Mouse (Mus musculus) adrenal gland, postnatal 25 days (tissue): ENCODE measurements around the gene Actl6b. TPM values are rescaled to one million over a fixed set of nuclear protein-coding genes. Genes with fewer than 3 reads are reported as not detected.

Experiments used
- DNase-seq: peaks from one replicate; pipeline ENCODE4 v3.0.0; 2021; ENCODE audit warnings: mixed read lengths
- total RNA-seq: library from RNA; stranded (reverse); gene quantifications from 2 replicates; pipeline ENCODE4 v1.2.3, GENCODE M21; 2021

Actl6b gene
- total RNA-seq, 1 experiment from 2014 or later, result 6.4 TPM

DNA sequence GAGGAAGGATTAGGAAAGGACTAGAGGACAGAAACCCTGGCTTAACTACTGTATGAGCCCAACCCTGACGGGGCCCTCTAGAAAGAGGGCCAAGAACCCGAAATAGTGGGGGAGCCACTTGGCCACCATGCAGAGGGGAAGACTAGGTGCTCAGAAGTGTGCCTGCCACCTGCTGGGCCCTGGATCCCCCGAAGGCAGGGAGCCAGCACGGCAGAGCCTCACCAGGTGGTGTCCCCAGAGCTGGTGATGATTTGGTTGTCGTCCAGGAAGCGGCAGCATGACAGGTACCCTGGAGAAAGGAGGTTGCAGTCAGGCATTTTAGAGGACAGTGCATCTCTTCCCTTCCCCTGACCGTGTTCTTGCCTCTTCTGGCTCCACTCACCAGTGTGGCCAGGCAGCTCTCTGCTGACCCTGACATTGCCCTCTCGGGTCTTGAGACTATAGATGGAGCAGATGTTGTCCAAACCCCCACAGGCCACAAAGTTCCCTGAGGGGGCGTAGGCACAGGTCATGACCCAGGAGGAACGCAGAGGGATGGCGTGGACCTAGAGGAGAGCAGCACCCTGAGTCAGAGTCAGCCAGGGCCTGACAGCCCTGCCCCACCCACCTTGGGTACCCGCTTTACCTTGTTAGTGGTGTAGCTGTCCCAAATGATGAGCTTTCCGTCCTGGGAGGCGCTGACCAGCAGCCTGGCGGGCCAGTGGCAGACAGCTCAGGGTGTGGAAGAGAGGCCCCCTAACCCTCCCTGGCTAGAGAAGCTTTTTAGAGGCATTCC is 23.9 kb upstream of the Actl6b start:
- DNase-seq, result no peak

- no peak for DNase-seq
Observed at GRCm38 (mm10) chr5:137530075-137530474, 23.2 kb upstream of the Actl6b start.

GRCm38 (mm10) chr5:137530588-137531413 is 22.5 kb upstream of the Actl6b start:
- peak; percentile 71 for DNase-seq

DNA sequence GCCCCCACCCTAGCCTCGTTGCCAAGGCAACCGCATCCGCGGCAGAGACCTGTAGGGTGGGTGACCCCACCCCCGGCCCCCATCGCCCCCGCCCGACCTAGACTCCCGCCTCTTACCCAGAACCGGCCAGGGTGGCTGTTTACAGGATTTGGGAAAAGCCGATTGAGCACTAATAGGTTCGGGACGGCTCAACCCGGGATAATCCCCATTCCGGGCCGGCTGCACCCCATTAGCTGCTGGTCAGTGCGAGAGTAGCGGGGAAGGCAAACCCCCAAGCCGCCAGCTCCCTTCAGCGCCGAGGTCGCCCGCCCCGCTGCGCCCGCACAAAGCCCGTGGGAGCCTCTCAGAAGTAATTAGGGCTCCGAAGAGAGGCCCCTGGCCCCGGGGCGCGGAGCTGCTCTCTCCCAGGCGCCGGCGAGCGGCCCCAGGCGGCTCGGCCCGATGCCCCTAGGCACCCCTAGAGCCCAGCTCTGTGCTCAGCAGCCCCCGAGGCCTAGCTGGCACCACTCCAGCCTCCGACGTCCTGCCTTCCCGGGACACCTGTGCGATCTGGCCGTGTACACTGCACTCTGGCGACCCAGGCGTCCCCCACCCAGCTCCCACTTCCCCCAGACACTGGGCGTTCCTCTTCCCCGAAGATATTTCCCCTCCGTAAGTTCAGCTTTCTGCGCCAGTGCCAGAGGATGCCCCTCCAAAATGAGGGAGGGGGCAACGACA is 21.7 kb upstream of the Actl6b start:
- peak; percentile 70 for DNase-seq

- no peak for DNase-seq
Observed at GRCm38 (mm10) chr5:137532131-137532807, 21.0 kb upstream of the Actl6b start.

DNA sequence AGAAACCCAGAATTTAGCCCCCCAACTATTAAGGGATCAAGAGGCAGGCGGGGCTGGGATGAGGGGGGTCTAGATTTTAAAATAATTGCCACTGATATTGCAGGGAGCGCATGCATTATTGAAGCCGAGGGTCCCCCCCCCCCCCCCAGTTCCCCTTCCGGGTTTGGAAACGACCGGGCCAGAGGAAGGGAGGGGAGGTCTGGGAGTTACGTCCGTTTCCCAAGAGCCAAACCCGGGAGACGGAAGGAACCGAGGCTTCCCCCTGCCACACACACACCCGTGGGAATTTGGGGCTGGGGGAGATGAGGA is 20.6 kb upstream of the Actl6b start:
- no peak for DNase-seq

GRCm38 (mm10) chr5:137533117-137533827 is 20.0 kb upstream of the Actl6b start, which contains the start of the genes Epo and Gnb2:
Gene Epo (minus strand): TSS chr5:137533242.
Gene Gnb2 (minus strand): TSS chr5:137533510.
- DNase-seq, result peak; percentile 99

GRCm38 (mm10) chr5:137534762-137535161 is 18.6 kb upstream of the Actl6b start:
- DNase-seq, result no peak

GRCm38 (mm10) chr5:137535318-137535717 is 18.0 kb upstream of the Actl6b start:
- no peak for DNase-seq

- DNase-seq, result no peak
Observed at GRCm38 (mm10) chr5:137537461-137537860, 15.9 kb upstream of the Actl6b start.

DNA sequence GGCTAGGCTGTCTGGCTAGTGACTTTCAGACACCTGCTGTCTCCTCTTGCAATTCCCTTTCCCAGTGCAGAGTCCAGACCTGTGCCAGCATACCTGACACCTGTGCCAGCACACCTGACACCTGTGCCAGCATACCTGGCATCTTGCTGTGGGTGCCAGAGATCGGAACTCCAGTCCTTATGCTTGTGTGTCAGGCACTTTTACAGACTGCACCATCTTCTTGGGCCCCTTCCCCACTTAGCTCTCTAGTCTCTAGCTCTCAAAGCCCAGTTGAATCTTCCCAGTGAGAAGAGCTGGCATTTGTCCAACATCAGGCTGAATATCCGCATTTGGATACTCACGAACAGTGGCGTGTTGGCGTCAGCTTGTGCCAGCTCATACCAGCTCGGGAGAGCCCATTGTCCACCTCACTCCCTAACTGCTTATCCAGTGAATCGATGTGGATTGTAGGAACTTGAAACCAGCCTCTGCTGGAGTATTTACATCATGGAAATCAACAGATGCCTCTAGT is 14.0 kb upstream of the Actl6b start:
- DNase-seq, result no peak

- no peak for DNase-seq
Observed at GRCm38 (mm10) chr5:137540991-137541390, 12.3 kb upstream of the Actl6b start.

- DNase-seq, result no peak
Observed at GRCm38 (mm10) chr5:137541768-137542540, 11.4 kb upstream of the Actl6b start.

DNA sequence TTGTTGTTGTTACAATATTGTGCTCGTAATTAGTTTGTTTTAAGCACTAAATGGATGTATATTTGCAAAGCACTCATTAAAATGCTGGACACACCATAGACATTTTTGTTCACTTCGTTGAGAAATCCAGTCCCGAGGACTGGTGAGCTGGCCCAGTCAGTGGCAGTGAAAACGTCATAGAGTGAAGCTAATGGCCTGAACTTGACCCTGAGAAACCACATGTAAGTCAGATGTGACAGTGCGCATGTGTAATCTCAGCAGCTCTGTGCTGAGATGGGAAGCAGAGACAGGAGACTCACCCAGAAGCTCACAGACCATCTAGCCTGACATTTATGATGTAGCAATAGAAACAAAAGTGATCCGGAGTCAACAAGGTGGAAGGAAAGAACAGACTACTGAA is 8.4 kb upstream of the Actl6b start:
- DNase-seq, result no peak

- no peak for DNase-seq
Observed at GRCm38 (mm10) chr5:137545596-137545995, 7.7 kb upstream of the Actl6b start.

DNA sequence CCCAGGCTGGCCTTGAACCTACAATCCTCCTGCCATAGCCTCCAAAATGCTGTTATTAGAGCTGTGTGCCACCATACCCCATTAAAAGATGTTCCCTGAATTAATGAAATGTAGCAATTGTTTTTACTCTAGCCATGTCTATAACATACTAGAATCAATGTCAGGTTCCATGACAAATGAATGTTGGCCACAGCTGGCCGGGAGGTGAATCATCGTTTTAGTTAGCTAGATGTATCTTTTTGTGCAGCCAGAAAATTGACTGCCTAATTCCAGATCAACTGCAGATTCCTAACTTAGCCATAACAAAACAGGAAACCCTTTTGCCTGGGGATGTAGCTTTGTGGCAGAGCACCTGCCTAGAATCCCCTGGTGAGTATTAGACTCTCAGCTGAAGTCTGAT is 3.5 kb upstream of the Actl6b start:
- no peak for DNase-seq

GRCm38 (mm10) chr5:137551119-137551518 is 2.2 kb upstream of the Actl6b start:
- no peak for DNase-seq

DNA sequence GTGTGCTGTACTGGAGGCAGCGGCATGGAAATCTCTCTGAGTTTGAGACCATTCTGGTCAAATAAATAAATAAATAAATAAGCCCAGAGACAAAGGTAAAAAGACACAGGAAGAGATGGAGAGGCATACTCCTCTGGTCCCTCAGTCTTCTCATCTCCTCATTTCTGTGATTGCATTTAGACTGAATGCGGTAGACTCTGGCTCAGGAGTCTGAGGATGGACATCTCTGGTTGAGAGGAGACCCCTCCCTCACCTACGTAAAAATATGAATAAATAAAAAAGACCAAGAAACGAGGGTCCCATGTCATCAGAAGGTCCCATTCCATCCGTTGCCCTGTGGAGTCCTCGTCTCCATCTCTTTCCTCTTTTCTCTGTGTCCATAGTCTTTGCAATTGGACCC is 317 bp upstream of the Actl6b start:
- DNase-seq, result no peak

DNA sequence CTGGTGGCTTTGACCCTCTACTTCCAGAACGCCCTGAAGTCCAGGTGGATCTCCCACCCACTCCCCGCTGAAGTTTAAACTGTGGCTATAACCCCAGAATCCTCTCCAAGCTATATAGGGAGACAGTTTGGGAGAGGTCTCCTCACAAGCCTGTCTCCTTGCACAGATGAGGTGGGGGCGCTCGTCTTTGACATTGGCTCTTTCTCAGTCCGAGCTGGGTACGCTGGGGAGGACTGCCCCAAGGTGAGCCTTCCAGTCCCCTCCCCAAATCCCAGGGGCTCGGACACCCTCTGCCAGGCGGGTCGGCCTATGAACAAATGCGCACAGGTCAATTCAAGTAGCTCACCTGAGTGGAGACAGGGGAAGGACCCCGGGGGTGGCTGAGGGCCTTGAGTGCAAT is 581 bp downstream of the Actl6b start:
- DNase-seq, result no peak

DNA sequence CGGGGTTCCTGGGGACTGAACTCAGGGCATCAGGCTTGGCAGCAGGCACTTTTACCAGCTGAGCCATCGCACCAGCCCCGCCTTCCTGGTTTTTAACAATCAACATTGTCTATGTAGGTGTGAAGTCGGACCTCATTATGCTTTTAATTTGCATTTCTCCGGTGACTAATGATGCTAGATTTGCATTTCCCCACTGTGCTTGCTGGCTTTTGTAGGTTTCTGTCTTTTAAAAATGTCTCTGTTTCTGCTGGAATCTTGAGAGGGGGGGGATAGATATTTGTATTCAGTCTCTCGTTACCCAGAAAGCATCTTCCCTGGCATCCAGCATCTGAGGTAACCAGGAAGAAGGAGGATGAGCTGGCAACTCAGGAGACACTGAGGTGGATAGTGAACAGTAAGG is 8.2 kb downstream of the Actl6b start:
- DNase-seq, result no peak

DNA sequence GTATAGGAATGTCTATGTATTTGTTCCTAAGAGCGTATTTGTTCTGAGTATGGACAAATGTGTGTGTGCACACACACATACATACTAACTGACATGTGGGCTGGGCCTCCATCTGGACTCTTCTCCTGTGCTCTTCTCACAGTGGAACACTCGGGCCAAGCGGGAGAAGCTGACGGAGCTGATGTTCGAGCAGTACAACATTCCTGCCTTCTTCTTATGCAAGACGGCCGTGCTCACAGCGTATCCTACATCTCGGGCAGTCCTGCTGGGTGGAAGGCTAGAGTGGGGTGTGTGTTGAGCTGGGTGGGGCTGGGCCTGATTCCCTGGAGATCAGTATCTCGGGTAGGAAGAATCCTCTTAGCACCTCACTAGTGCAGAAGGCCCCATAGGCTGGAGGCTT is 9.6 kb downstream of the Actl6b start:
- no peak for DNase-seq
